Comparison of ENCODE assay signal across 8 mouse cellular contexts in genomic region chr15:101247155-101247498, GRCm38 (mm10). TPM values are rescaled to one million over a fixed set of nuclear protein-coding genes. Genes with fewer than 3 reads are reported as not detected.
DNase-seq lines count a peak whose midpoint lies in the region; ATAC-seq lines count a peak whose summit lies in the region.

No protein-coding gene starts in this region.

- WGBS in liver, embryonic 13.5 days (ENCODE audit: insufficient replicate concordance), result 60% methylated on average over 1 of the region's 1 CpGs

- no peak for ATAC-seq in cerebellum, adult (ENCODE audit: insufficient number of reproducible peaks, low FRiP score, low TSS enrichment)
- ATAC-seq in liver, embryonic 13.5 days (ENCODE audit: low read depth), result no peak

- H3K27ac ChIP-seq in liver, embryonic 13.5 days, result peak overlapping the region; percentile 51; the same call in 1 of the 2 replicates

- H3K4me1 ChIP-seq in liver, embryonic 13.5 days (replicated peaks), result peaks cover 28% of the 10 kb centered on the region

- no peak overlapping the region for H3K4me3 ChIP-seq in liver, embryonic 13.5 days (replicated peaks)

- peaks cover 3% of the 10 kb centered on the region; the same call in 1 of the 2 replicates for H3K27me3 ChIP-seq in liver, embryonic 13.5 days

- no peaks in the 10 kb centered on the region for H3K9me3 ChIP-seq in liver, embryonic 13.5 days (replicated peaks)

- H3K36me3 ChIP-seq in liver, embryonic 13.5 days, result no peaks in the 10 kb centered on the region

- no peak overlapping the region for H3K9ac ChIP-seq in liver, embryonic 13.5 days

- H3K4me2 ChIP-seq in liver, embryonic 13.5 days, result no peak overlapping the region

- DNase-seq in cerebellum, adult 9-10 months, result peak; percentile 62
- DNase-seq in thymus, postnatal 14 days, result peak; percentile 45
- no peak for DNase-seq in thymus, adult 18-20 months
- DNase-seq in liver, embryonic 13.5 days, result no peak
- no peak for DNase-seq in layer of hippocampus, adult 11-12 months (ENCODE audit: low spot score)
- no peak for DNase-seq in retina, postnatal 1 day
- no peak for DNase-seq in c-Kit-positive CD71-positive TER-119-positive erythroid progenitor cells, embryonic 14.5 days (ENCODE audit: low spot score)

RNA-seq across cellular contexts. Expression of gene Nr4a1, which starts 6.9 kb away (rescaled TPM):
- polyA plus RNA-seq in liver, embryonic 13.5 days (2015; fragmentation: Nextera tagmentation; extraction: Ambion mirVana), result 0.43 and 0.56 TPM in 2 replicates

RNA-seq across cellular contexts. Expression of gene Grasp, which starts 23.1 kb away (rescaled TPM):
- polyA plus RNA-seq in liver, embryonic 13.5 days (2015; fragmentation: Nextera tagmentation; extraction: Ambion mirVana), result 0.29 and 0.44 TPM in 2 replicates

RNA-seq across cellular contexts. Expression of gene Atg101, which starts 36.9 kb away (rescaled TPM):
- 29.6 and 31.7 TPM in 2 replicates for polyA plus RNA-seq in liver, embryonic 13.5 days (2015; fragmentation: Nextera tagmentation; extraction: Ambion mirVana)

RNA-seq across cellular contexts. Expression of gene 6030408B16Rik, which starts 45.9 kb away (rescaled TPM):
- polyA plus RNA-seq in liver, embryonic 13.5 days (2015; fragmentation: Nextera tagmentation; extraction: Ambion mirVana), result 0.13 and 0.22 TPM in 2 replicates

Comparison
In these comparisons a context has a peak if more than half of its experiments do, and no peak if none do; other contexts are left out.
1. DNase-seq: peak in cerebellum, adult 9-10 months (single experiment) and thymus, postnatal 14 days (single experiment); none in thymus, adult 18-20 months (0 of 2), liver, embryonic 13.5 days (single experiment), layer of hippocampus, adult 11-12 months (single experiment), retina, postnatal 1 day (single experiment) and c-Kit-positive CD71-positive TER-119-positive erythroid progenitor cells, embryonic 14.5 days (single experiment).